Mouse (Mus musculus) effector memory CD4-positive, alpha-beta T cell, adult 5 months (primary cell): ENCODE data around the gene Dlat. TPM values are rescaled to one million over a fixed set of nuclear protein-coding genes. Genes with fewer than 3 reads are reported as not detected.

ENCODE experiments used
- polyA plus RNA-seq: library from polyadenylated mRNA; unstranded; fragments of 100-300 nt; shearing (Covaris generic); gene quantifications from one replicate; pipeline ENCODE4 v1.2.1, GENCODE M21; 2017

Dlat gene
- polyA plus RNA-seq, result 33.5 TPM

GRCm38 (mm10) chr9:50659392-50660217 is at the start of gene Dlat:
Gene Dlat (minus strand): TSS chr9:50659780.

GRCm38 (mm10) chr9:50616766-50617603 is 42.6 kb downstream of the Dlat start, which contains the start of the genes Pih1d2 and Nkapd1:
Gene Pih1d2 (plus strand): TSS chr9:50617321.
Gene Nkapd1 (minus strand): TSS chr9:50617464.

GRCm38 (mm10) chr9:50603189-50603997 is 56.2 kb downstream of the Dlat start, which contains the start of the genes Sdhd and Timm8b:
Gene Sdhd (minus strand): TSS chr9:50603812.
Gene Timm8b (plus strand): TSS chr9:50603910.

Other genes starting within 250 kb of the Dlat start
- not detected for gene Plet1, start 165.3 kb downstream of the Dlat start, polyA plus RNA-seq
- 52.5 TPM for gene Pts, start 131.1 kb downstream of the Dlat start, polyA plus RNA-seq
- gene Il18, start 105.0 kb downstream of the Dlat start, polyA plus RNA-seq, result 3.7 TPM
- gene Bco2, start 104.6 kb downstream of the Dlat start, polyA plus RNA-seq, result 0.17 TPM
- gene Tex12, start 98.5 kb downstream of the Dlat start, polyA plus RNA-seq, result not detected
- gene Sdhd, start 56.0 kb downstream of the Dlat start, polyA plus RNA-seq, result 80.5 TPM
- 54.4 TPM for gene Timm8b, start 55.9 kb downstream of the Dlat start, polyA plus RNA-seq
- gene Pih1d2, start 42.5 kb downstream of the Dlat start, polyA plus RNA-seq, result not detected
- gene Nkapd1, start 42.3 kb downstream of the Dlat start, polyA plus RNA-seq, result 23.9 TPM
- not detected for gene Dixdc1, start 79.7 kb upstream of the Dlat start, polyA plus RNA-seq
- gene 2310030G06Rik, start 86.8 kb upstream of the Dlat start, polyA plus RNA-seq, result not detected
- gene Cryab, start 91.5 kb upstream of the Dlat start, polyA plus RNA-seq, result not detected
- gene Hspb2, start 92.6 kb upstream of the Dlat start, polyA plus RNA-seq, result not detected
- 9.1 TPM for gene Fdxacb1, start 108.5 kb upstream of the Dlat start, polyA plus RNA-seq
- gene Alg9, start 115.2 kb upstream of the Dlat start, polyA plus RNA-seq, result 19.0 TPM
- 10.6 TPM for gene 1110032A03Rik, start 115.7 kb upstream of the Dlat start, polyA plus RNA-seq
- gene Ppp2r1b, start 185.5 kb upstream of the Dlat start, polyA plus RNA-seq, result 51.8 TPM